Mouse (Mus musculus) A20 (cell line): ENCODE data around the gene Nup88.
A peak's percentile ranks its signal among the peaks of the same experiment; 100 is the strongest.
"Not testable (repeated sequence)": the region's sequence is repeated elsewhere in the genome, so short reads cannot be mapped to it uniquely, and the experiment has no call there.

Source experiments
- DNase-seq: peaks from one replicate; pipeline ENCODE4 v3.0.0-alpha.2; 2011; ENCODE audit warnings: low read depth, low spot score

Nup88 gene

DNA sequence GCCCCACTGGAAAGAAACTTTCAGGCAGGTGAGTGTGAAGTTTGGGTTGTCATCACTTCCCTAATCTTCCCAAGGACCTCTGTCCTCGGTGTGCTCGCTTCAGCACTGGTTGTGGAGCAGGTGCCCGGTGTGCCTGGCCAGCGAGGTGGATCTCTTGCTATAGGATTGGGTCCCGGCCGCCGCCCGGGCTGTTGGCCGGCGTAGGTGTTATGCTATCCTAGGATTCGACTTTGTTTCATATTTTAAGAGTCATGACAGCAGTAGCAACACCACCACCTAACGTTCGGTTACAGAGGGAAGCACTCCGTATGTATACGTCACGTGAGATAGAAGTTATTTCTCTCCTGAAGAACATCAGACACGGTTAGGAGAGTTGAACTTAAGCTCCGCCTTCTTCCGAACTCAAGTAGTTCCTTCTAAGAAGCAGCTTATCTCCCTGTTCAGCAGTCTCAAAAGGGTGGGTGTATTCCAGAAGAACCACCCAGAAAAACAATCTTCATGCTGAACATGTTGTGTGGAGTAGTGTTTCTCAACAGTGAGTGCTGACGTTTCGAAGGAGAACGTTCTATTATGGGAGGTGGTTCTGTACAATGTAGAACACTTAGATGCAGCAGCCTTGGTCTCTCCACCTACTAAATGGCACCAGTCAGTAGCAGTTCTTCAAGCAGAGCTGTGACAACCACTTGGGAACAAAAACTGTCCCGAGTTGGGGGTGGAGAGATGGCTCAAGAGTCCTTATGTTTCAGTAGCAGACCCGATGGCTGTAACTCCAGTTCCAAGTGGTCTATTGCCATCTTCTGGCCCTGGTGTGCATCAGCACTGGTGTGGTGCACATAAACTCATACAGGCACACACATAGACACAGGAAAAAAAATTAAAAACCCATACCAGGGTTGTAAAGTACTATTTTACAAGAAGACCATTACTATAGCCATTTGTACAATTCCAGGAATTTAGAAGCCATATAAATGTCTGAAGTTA lies 1.1 kb upstream of the Nup88 start:
- peak; percentile 27 for DNase-seq

DNA sequence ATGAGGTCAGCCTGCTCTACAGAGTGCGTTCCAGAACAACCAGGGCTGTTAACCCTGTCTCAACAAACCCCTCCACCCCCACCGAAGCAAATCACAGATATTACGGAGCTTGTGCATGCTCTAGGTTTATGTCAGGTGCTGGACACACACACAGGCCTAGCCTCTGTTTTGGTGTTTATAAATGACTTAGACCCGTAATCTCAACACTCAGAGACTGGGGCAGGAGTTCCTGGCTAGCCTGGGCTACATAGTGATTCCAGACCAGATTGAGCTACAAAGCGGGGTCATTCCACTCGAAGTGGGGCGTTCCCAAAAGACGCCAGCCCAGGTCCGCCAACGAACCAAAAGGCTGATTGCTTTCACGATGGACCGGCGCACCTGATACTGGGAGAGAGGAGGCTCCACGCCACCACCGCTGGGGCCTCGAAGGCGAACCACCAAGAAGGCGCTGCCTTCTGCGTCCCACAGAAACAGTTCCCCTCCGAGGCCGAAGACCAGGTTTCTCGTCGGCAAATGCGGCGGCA lies 440 bp downstream of the Nup88 start:
- no peak for DNase-seq

GRCm38 (mm10) chr11:70964222-70964907 lies 5.4 kb downstream of the Nup88 start:
- DNase-seq, result no peak

- DNase-seq, result no peak
Measured at GRCm38 (mm10) chr11:70960786-70961554, 8.8 kb downstream of the Nup88 start.

DNA sequence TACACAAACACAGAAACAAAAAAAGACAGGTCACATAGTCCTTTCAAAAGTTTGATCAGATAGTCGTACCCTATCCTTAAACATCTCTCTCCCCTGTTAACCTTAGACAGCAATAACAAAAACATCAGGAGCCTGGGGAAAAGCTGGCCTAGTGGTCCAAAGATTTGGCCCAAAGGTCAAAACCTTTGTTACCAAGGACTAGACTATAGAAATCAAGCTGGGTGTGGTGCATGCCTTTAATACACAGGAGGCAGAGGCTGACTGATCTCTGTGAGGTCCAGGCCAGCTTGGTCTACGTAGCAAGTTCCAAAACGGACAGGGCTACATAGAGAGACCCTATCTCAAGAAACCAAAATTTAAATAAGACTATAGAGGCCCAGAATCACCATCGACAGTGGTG lies 15.1 kb downstream of the Nup88 start:
- DNase-seq, result no peak

DNA sequence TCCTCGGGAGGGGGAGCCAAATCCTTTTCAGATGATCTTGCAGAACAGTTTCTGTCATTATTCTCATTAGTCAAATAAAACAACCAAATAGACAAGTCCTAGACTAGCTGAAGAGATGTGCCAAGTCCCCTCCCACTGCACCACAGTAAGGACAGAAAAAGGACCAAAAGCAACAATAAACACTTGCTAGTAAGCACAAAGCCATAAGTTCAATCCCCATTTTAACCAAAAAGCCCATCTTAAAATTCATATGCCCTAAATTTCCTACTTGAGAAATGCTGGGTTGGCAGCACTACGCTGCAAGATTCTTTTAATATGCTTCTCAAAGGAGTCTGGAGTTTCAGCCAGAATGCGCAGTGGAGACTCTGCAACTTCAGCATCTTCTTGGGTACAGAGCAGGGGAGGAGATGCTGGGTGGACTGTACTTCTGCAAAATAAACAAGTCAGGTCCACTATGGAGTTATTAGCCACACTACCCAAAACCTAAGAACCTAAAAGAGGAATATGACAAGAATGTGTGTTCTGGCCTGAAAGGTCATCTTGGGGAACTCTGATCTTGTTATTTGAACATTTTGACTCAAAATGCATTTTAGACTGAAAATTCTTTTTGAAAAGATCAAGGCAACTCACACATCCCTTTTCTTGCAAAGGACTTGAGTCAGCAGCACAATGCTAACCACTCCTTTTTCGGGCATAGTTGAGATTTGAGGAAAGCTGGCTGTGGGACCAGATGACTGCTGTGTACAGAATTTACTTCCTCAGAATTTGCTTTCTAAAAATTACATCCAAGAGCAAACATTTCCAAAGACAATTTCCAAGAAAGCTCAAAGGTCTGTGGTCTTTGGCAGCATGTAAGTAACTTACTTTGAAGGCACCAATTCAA lies 24.6 kb downstream of the Nup88 start:
- no peak for DNase-seq

GRCm38 (mm10) chr11:70943651-70944050 lies 26.1 kb downstream of the Nup88 start:
- no peak for DNase-seq

GRCm38 (mm10) chr11:70942596-70942995 lies 27.2 kb downstream of the Nup88 start:
- DNase-seq, result no peak

DNA sequence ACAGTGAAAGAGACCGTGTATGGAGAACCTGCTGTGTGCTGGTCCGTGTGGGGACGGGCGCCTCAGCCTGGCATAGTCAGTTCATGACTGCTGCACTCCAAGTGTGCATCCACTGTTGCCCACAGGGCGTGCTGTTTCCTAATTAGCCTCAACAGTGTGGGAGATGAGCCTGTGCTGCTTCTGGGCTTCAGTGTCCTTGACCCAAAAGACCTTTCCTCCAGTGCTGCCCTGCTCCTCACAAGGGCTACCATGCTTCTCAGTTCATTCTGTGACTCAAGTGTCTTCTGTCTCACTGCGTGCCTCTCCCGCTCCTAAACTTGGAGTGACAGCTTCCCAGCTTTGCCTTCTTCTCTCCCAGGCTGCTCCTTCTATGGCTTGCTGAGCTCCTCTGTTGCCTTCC lies 34.5 kb downstream of the Nup88 start:
- no peak for DNase-seq

DNA sequence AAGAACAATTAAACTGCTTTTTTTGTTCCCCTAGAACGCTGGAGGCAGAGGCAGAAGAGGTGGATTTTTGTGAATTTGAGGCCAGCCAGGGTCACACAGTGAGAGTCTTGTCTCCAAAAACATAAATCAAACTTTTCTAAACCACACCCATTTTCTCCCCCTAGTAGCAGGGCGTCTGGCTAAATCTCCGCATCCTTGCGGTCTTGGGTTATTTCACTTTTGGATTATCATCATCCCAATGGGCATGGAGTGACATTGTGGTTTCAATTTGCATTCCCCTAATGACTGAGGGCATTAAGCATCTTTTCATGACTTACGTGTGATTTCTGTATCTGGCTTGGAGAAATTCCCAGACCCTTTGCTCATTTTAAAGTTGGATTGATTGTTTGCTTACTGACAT lies 38.3 kb downstream of the Nup88 start:
- no peak for DNase-seq

DNA sequence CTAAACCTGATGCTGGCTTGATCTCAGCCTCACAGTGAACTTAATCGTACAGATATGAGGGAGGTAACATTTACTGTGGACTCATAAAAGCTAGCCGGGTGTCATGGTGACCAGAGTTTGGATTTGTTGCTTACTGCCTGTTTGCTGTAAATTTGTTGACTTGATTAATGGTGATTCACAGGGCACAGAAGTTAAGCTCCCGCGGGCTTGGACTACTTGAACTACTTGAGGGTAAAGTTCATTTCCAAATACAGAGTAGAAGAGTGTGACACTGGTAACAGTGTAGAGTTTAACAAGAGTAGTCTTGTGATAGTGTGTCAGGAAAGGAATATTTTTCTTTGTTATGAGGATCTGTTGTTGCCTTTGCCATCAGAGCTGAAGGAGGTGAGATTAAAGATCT lies 50.2 kb downstream of the Nup88 start:
- no peak for DNase-seq

DNA sequence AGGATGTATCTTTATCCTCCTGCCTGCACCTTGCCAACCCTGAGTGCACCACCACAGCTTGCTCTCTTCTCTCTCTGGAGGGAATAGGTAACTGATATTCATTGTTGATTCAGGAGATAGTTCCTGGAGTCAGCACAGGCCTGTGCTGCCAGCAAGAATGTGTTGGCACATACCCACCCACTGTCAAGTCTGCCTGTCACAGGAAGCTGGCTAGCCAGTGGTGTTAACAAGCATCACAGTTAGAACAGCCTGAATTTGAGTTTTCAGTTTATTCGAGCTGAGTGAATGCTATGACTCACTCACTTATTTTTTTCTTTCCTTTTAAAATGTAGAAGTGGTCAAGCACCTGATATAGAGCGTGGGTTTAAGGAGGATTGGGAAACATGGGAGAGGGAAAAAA lies 51.9 kb downstream of the Nup88 start:
- DNase-seq, result no peak

DNA sequence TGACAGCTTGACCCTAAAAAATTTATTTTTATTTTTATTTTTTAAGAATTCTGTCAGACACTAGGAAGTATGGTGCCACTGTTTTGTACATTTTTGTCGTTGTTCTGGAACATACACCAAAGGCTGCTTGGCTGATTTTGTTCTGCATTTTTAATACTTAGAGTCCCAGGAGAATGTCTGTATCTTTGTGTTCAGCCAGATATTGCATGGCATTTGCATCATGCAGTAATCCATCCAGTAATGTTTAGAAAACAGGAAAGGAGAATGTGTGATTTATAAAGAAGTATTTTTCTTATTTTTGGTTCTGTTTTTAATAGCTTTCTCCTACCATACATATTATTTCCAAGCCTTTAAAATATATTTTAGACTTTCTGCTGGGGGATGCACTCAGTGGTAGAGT lies 57.9 kb downstream of the Nup88 start:
- DNase-seq, result no peak

GRCm38 (mm10) chr11:70911323-70911722 lies 58.5 kb downstream of the Nup88 start:
- peak; percentile 41 for DNase-seq

- peak; percentile 17 for DNase-seq
Measured at GRCm38 (mm10) chr11:70906681-70907080, 63.1 kb downstream of the Nup88 start.

- DNase-seq, result not testable (repeated sequence)
Measured at GRCm38 (mm10) chr11:70898182-70898581, 71.6 kb downstream of the Nup88 start.

DNA sequence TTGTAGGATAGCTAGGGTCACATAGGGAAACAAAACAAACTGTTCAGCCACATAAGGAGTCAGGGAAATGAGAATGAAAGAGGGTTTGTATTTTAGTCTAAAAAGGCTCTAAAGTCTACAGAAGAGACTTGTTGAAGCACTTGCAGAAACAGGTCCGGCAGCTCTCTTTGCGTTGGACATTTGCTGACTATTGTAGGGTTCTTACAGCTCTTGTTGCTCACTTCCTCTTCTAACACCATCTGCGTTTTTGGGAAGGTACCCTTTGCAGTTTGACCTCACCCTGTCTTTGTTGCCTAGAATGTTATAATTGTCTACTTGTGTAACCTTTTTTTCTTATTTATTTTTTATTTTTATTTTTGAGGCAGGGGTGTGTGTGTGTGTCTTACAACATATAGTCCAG lies 72.1 kb downstream of the Nup88 start:
- peak; percentile 88 for DNase-seq
